Mouse (Mus musculus): ENCODE data around the gene Brms1l.

The Brms1l gene

DNA sequence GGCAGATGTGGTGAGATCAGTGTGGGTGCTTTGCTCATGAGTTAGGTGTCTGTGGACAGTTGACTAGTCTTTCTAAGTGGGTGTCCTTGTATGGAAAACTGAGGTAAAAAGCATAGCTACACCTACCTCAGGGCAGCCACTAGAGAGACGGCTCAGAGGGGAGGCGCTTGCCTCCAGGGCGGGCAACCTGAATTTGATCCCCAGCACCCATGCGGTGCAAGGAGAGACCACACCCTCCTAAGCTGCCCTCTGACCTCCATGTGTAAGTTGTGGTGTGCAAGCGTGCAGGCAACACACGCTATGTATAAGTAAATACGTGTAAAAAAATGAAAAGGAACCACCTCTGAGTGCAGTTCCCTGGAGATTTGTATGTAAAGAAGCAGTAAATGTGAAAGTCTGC lies 24.5 kb downstream of the Brms1l start:
- DNase-seq = no peak

DNA sequence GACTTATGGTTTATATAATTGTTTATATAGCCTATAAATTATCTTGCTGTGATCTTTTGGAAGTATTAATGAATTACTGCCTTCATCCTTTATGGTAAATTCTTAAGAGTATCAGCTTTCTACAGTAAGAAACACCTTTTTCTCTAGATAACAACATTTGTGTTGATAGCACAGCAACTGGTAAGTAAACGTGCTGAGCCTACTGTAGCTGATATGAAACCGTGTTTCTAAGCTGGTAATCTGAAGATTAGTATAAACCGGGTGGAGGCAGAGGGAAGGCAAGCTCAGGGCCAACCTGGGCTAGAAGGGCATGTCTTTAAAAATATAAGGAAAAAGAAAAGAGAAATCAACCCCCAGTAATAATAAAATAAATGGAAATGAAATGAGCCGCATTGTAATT lies 31.6 kb downstream of the Brms1l start:
- no peak for DNase-seq

DNA sequence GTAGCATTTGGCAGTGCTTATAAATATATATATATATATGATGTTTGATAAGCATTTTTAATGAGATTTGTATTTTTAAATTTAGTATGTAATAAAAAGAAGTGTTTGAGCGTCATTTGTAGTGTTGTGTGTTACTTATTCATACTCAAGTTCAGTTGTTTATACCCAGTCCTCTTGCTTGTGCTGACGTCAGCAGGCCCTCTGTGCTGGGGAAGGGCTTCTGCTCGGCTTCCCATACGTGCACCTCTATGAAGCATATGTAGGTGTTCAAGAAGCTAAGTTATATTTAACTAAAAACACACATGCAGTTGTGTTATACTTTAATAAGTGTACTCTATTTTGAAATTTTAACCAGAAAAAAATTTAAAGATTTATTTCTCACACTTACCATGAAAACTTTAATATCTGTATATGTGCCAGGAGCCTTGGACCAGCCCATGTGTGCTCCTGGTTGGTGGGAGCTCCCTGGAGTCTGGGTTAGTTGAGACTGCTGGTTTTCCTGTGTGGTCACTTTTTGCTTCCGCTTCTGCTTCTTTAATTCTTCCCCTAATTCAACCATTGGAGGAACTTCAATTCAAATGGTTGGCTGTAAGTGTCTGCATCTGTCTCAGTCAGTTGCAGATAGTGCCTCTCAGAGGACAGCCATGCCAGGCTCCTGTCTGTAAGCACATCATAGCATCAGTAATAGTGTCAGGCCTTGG lies 33.6 kb downstream of the Brms1l start:
- DNase-seq = no peak

DNA sequence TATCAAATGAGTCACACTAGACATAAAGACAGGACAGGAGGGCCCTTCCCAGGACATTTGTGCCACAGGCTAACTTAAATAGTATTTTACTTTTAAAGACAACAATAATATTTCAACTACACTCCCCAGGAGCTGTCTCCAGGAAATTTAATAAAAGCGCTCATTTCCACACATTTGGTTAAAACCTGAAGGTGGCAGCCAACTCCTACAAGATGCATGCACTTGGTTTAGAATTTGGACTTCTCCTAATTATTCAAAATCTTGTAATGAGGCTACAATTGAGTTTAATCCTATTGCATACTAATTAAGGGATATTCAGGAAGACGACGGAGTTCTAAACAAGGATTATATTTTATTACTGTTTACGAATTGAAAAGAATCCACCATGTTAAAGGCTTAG lies 49.3 kb downstream of the Brms1l start:
- DNase-seq = no peak

DNA sequence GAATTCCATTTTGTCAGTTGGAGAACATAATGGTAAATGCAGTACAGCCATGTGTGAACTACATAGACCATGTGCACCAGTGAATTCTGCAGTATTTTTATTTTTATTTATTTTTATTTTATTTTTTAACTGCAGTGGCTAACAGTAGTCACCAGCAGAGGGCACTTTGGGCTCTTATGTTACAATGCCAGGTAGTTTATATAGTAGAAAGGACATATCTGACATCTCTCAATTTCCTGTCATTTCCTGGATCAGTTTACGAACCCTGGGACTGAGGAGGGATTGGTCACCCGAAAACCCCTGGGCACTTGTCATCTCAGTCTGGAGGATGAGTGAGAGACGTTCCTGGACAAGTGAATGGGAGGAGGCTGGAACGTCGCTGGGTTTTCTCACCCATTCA lies 52.4 kb downstream of the Brms1l start:
- no peak for DNase-seq

DNA sequence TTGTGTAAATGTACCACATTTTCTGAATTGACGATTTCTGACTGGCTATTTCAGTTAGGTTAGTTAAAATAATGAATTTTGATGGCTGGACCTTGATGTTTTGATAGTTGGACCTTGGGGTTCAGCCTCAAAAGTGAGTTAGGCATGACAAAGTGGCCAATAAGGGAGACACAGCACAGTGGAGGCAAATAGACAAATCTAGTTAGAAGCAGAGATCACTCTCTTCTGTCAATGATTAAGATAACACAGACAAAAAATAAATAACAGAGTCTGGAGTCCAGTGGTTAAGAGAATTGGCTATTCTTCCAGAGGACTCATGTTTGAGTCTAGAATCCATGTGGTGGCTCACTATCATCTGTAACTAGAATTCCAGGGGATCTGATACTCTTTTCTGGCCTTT lies 68.7 kb downstream of the Brms1l start:
- no peak for DNase-seq

DNA sequence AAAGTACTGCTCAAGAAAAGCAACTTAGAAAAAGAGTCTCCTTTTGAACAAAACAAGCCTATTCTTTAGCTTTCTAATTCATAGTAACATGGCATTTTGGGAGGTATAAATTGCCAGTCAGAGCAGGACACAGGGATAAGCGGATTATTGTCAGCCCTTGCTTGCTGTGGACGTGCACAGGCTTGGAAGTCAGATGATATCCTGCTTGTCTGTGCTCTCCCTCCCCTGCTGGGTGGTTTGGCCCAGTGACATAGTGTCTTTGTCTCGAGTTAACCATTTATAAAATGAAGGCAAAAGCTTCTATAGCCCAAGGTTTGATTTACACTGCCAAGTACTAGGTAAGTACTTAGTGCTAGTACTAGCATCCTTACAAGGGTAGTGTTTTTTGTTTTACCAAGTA lies 76.0 kb downstream of the Brms1l start:
- DNase-seq = no peak

DNA sequence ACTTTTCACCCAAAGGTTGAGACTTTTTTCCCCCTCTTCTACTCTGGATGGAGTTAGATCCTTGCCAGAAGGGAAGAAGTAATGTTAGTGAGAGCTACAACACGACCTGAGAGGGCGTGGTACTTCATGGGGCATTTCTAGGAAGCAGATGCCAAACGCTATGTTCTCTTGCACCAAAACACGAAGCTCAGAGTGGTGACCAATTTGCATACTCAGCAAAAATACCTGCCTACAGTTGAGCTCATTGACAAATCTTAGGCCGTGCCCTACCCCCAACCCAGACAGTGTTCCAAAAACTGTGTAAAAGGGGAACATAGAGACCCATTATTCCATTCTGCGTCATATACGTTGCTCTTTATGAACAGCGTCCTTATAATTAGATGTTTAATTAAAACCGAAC lies 77.1 kb downstream of the Brms1l start:
- DNase-seq = no peak

DNA sequence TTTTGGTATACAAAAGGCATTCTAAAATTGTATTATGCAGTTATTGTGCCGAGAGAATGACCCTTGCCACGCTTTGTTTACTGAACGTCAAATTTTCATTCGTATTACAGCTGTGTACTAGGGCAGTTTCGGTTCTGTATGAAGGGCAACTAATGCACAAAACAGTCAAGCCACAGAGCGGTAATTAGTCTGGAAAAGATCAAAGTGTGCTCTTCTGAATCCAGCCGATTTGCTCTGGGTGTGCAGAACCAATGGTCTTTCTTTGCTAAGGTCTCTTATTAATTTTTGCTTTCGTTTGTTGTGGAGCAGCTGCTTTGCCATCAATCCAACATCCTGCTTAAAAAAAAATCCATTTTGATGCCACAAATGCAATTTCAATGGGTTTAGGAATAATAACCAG lies 80.1 kb downstream of the Brms1l start:
- no peak for DNase-seq

DNA sequence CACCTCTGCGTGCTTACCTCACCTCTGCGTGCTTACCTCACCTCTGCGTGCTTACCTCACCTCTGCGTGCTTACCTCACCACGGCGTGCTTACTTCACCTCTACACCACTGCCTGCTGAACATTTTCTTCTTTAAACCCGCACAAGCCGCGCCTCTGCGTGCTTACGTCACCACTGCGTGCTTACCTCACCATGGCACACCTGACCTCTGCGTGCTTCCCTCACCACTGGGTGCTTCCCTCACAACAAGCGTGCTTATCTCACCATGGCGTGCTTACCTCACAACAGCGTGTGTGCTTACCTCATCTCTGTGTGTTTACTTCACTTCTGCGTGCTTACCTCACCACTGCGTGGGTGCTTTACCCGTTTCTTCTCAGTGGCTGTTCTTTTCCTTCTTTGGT lies 80.9 kb downstream of the Brms1l start:
- DNase-seq = no peak

All from cerebellum, adult 11 months (tissue).